Comparison of ENCODE assay signal across 28 mouse cellular contexts in the genomic region with DNA sequence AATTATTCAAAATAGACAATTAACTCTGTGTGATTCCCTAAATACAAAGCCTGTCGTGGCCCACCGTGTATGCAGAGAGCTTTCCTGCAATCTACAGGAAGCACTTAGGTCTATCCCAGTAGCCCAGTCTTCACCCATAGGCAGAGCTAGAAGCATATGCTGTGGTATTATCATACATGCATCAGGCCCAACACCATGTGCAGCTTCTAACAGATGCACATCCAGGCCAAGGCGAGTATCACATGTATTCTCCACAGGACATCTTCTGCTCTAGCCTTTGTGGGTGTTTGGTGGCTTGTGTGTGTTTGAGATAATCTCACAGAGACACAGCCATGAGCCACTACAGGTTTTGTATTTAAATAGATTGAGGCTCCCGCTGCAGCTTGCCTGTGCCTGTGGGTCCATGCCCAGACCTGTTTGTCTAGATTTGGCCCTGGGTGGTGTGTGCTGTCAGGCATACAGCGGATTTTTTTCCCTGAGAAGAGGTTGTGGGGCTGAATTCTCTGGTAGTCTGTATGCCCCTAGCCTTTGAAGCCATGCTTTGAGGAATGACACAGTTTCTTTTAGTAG. TPM values are rescaled to one million over a fixed set of nuclear protein-coding genes. Genes with fewer than 3 reads are reported as not detected.
DNase-seq lines count a peak whose midpoint lies in the region; ATAC-seq and TF ChIP-seq lines count a peak whose summit lies in the region.
"Had no signal": no experiment of that assay in that cellular context is flagged by ENCODE, and none has a peak within 500 bp of the region (broad histone marks: within the 10 kb centered on the region; RNA-seq: fewer than 3 reads in every experiment).

No protein-coding gene starts in this region.

- no peak for TF ChIP-seq POLR2A in brain, embryonic 14.5 days (IDR thresholded peaks at IDR 0.05; ENCODE audit: borderline replicate concordance, extremely low read depth, insufficient read depth, insufficient read length, poor library complexity, severe bottlenecking)

- no peak overlapping the region for H3K4me2 ChIP-seq in forebrain, postnatal 0 days (ENCODE audit: low read depth)
- no peak overlapping the region for H3K4me2 ChIP-seq in forebrain, embryonic 15.5 days (replicated peaks)
- H3K4me2 ChIP-seq in liver, embryonic 11.5 days, result no peak overlapping the region
- H3K4me2 ChIP-seq in neural tube, embryonic 15.5 days, result no peak overlapping the region
- no peak overlapping the region for H3K4me2 ChIP-seq in midbrain, embryonic 16.5 days (ENCODE audit: low read length)
- H3K4me2 ChIP-seq: forebrain, embryonic 13.5 days; heart, embryonic 11.5 days; limb, embryonic 15.5 days; midbrain, embryonic 11.5 days; neural tube, embryonic 12.5 days had no signal

- no peak for DNase-seq in forebrain, postnatal 0 days
- peak; percentile 15 for DNase-seq in brain, embryonic 14.5 days (ENCODE audit: low read depth)
- no peak for DNase-seq in liver, embryonic 11.5 days (ENCODE audit: low spot score)
- DNase-seq in frontal cortex, postnatal 25 days (ENCODE audit: low spot score in 2 of 2), result no peak
- DNase-seq: adrenal gland, postnatal 36 days; cerebellum, adult 2 months; cerebellum, postnatal 36 days; heart, postnatal 10 days; kidney, adult 11 months; kidney, postnatal 14 days; lung, postnatal 10 days; right cerebral cortex, adult 18-20 months; thymus, postnatal 4 days had no signal

- no peaks in the 10 kb centered on the region for H3K36me3 ChIP-seq in forebrain, postnatal 0 days (ENCODE audit: insufficient read depth)
- no peaks in the 10 kb centered on the region for H3K36me3 ChIP-seq in forebrain, embryonic 15.5 days
- no peaks in the 10 kb centered on the region for H3K36me3 ChIP-seq in liver, embryonic 11.5 days (ENCODE audit: control insufficient read depth, insufficient read depth, low read length)
- H3K36me3 ChIP-seq in neural tube, embryonic 15.5 days, result no peaks in the 10 kb centered on the region
- H3K36me3 ChIP-seq in midbrain, embryonic 16.5 days (ENCODE audit: control insufficient read depth, insufficient read depth, low read length), result no peaks in the 10 kb centered on the region
- H3K36me3 ChIP-seq: limb, embryonic 15.5 days; neural tube, embryonic 12.5 days had no signal

- no peaks in the 10 kb centered on the region for H3K4me1 ChIP-seq in forebrain, postnatal 0 days (ENCODE audit: insufficient read depth)
- no peaks in the 10 kb centered on the region for H3K4me1 ChIP-seq in forebrain, embryonic 15.5 days
- no peaks in the 10 kb centered on the region for H3K4me1 ChIP-seq in liver, embryonic 11.5 days (replicated peaks; ENCODE audit: control insufficient read depth, insufficient read depth, low read length)
- no peaks in the 10 kb centered on the region for H3K4me1 ChIP-seq in neural tube, embryonic 15.5 days
- no peaks in the 10 kb centered on the region for H3K4me1 ChIP-seq in midbrain, embryonic 16.5 days (ENCODE audit: control insufficient read depth, insufficient read depth, low read length)
- H3K4me1 ChIP-seq: limb, embryonic 15.5 days; neural tube, embryonic 12.5 days had no signal

- TF ChIP-seq CTCF in forebrain, postnatal 0 days (IDR thresholded peaks at IDR 0.05; ENCODE audit: low read depth), result no peak
- TF ChIP-seq CTCF in brain, embryonic 14.5 days (IDR thresholded peaks at IDR 0.05; ENCODE audit: borderline replicate concordance, extremely low read depth, insufficient read depth, insufficient read length), result no peak

- no peak overlapping the region for H3K9ac ChIP-seq in forebrain, postnatal 0 days
- H3K9ac ChIP-seq in forebrain, embryonic 15.5 days (replicated peaks), result no peak overlapping the region
- no peak overlapping the region for H3K9ac ChIP-seq in liver, embryonic 11.5 days (ENCODE audit: low read depth, low read length)
- no peak overlapping the region for H3K9ac ChIP-seq in neural tube, embryonic 15.5 days (replicated peaks)
- H3K9ac ChIP-seq in midbrain, embryonic 16.5 days (ENCODE audit: low read depth, low read length), result no peak overlapping the region
- H3K9ac ChIP-seq: forebrain, embryonic 13.5 days; limb, embryonic 15.5 days; neural tube, embryonic 12.5 days had no signal

- no peak overlapping the region for H3K4me3 ChIP-seq in forebrain, postnatal 0 days (ENCODE audit: low read depth, low read length)
- H3K4me3 ChIP-seq in forebrain, embryonic 15.5 days, result no peak overlapping the region
- no peak overlapping the region for H3K4me3 ChIP-seq in liver, embryonic 11.5 days (ENCODE audit: low read depth, low read length)
- no peak overlapping the region for H3K4me3 ChIP-seq in neural tube, embryonic 15.5 days (replicated peaks)
- no peak overlapping the region for H3K4me3 ChIP-seq in midbrain, embryonic 16.5 days (ENCODE audit: low read depth, low read length)
- H3K4me3 ChIP-seq: erythroblast, embryonic 14.5 days; forebrain, embryonic 13.5 days; layer of hippocampus, adult 2 months; limb, embryonic 15.5 days; neural tube, embryonic 12.5 days had no signal

- peak; percentile 29; the same call in 1 of the 2 replicates for ATAC-seq in forebrain, postnatal 0 days
- no peak for ATAC-seq in forebrain, embryonic 15.5 days (replicated peaks)
- peak; percentile 88 for ATAC-seq in liver, embryonic 11.5 days (replicated peaks; ENCODE audit: low FRiP score)
- ATAC-seq in megakaryocyte progenitor cell, adult 5-6 weeks (replicated peaks; ENCODE audit: poor library complexity), result peak; percentile 98
- no peak for ATAC-seq in neural tube, embryonic 15.5 days (ENCODE audit: low FRiP score)
- ATAC-seq in midbrain, embryonic 16.5 days, result no peak
- ATAC-seq: forebrain, embryonic 13.5 days had no signal

- H3K9me3 ChIP-seq in forebrain, postnatal 0 days (ENCODE audit: low read length), result no peaks in the 10 kb centered on the region
- H3K9me3 ChIP-seq in forebrain, embryonic 15.5 days, result no peaks in the 10 kb centered on the region
- H3K9me3 ChIP-seq in liver, embryonic 11.5 days (ENCODE audit: control insufficient read depth, low read length), result no peaks in the 10 kb centered on the region
- H3K9me3 ChIP-seq in neural tube, embryonic 15.5 days (replicated peaks), result no peaks in the 10 kb centered on the region
- no peaks in the 10 kb centered on the region for H3K9me3 ChIP-seq in midbrain, embryonic 16.5 days (replicated peaks; ENCODE audit: control insufficient read depth, low read length, poor library complexity, severe bottlenecking)
- H3K9me3 ChIP-seq: forebrain, embryonic 13.5 days; limb, embryonic 15.5 days; neural tube, embryonic 12.5 days had no signal

- 50% methylated on average over 5 of the region's 5 CpGs for WGBS in forebrain, postnatal 0 days
- 54% methylated on average over 5 of the region's 5 CpGs for WGBS in forebrain, embryonic 15.5 days
- WGBS in liver, embryonic 11.5 days, result 37% methylated on average over 5 of the region's 5 CpGs
- WGBS in neural tube, embryonic 15.5 days, result 51% methylated on average over 5 of the region's 5 CpGs
- 56% methylated on average over 5 of the region's 5 CpGs for WGBS in midbrain, embryonic 16.5 days

- no peak overlapping the region for H3K27ac ChIP-seq in forebrain, postnatal 0 days (ENCODE audit: low read depth, low read length)
- no peak overlapping the region for H3K27ac ChIP-seq in forebrain, embryonic 15.5 days (replicated peaks)
- H3K27ac ChIP-seq in liver, embryonic 11.5 days (ENCODE audit: low read depth, low read length), result no peak overlapping the region
- H3K27ac ChIP-seq in neural tube, embryonic 15.5 days (replicated peaks), result no peak overlapping the region
- no peak overlapping the region for H3K27ac ChIP-seq in midbrain, embryonic 16.5 days (ENCODE audit: low read length)
- H3K27ac ChIP-seq: forebrain, embryonic 13.5 days; layer of hippocampus, adult 2 months; limb, embryonic 15.5 days; neural tube, embryonic 12.5 days had no signal

- H3K27me3 ChIP-seq in forebrain, postnatal 0 days (ENCODE audit: insufficient read depth, low read length), result no peaks in the 10 kb centered on the region
- H3K27me3 ChIP-seq in forebrain, embryonic 15.5 days, result no peaks in the 10 kb centered on the region
- peaks cover 7% of the 10 kb centered on the region; the same call in 1 of the 2 replicates for H3K27me3 ChIP-seq in liver, embryonic 11.5 days (replicated peaks; ENCODE audit: control insufficient read depth, insufficient read depth, low read length)
- no peaks in the 10 kb centered on the region for H3K27me3 ChIP-seq in neural tube, embryonic 15.5 days (replicated peaks)
- no peaks in the 10 kb centered on the region for H3K27me3 ChIP-seq in midbrain, embryonic 16.5 days (ENCODE audit: control insufficient read depth, insufficient read depth, low read depth, low read length)
- H3K27me3 ChIP-seq: forebrain, embryonic 13.5 days; limb, embryonic 15.5 days; neural tube, embryonic 12.5 days had no signal

RNA-seq across cellular contexts. Expression of a gene that starts 12.0 kb away (rescaled TPM):
- total RNA-seq in forebrain, postnatal 0 days (2014; rRNA removed), result 1.3 TPM in 2 replicates
- 1.9 and 2.2 TPM in 2 replicates for polyA plus RNA-seq in forebrain, postnatal 0 days (2015; fragmentation: Nextera tagmentation; extraction: Ambion mirVana)
- 0.89 and 0.90 TPM in 2 replicates for polyA plus RNA-seq in forebrain, embryonic 15.5 days (2015; fragmentation: Nextera tagmentation; extraction: Ambion mirVana)
- 1.2 and 1.5 TPM in 2 replicates for polyA plus RNA-seq in brain, embryonic 14.5 days (2012; rRNA removed)
- polyA plus RNA-seq in liver, embryonic 11.5 days (2014; fragmentation: Nextera tagmentation; extraction: Ambion mirVana), result not detected in 2 replicates
- total RNA-seq in megakaryocyte progenitor cell, adult 5-6 weeks (2015), result not detected in 2 replicates
- total RNA-seq in megakaryocyte progenitor cell, adult 5-6 weeks (2017), result not detected in 2 replicates
- polyA plus RNA-seq in neural tube, embryonic 15.5 days (2015; fragmentation: Nextera tagmentation; extraction: Ambion mirVana), result 1.2 and 2.3 TPM in 2 replicates
- 0.36 and 1.4 TPM in 2 replicates for polyA plus RNA-seq in midbrain, embryonic 16.5 days (2015; fragmentation: Nextera tagmentation; extraction: Ambion mirVana)
- polyA plus RNA-seq: erythroblast, embryonic 14.5 days had no signal

RNA-seq across cellular contexts. Expression of a gene that starts 38.4 kb away (rescaled TPM):
- total RNA-seq in forebrain, postnatal 0 days (2014; rRNA removed), result 71.5 and 81.7 TPM in 2 replicates
- 77.6 and 87.5 TPM in 2 replicates for polyA plus RNA-seq in forebrain, postnatal 0 days (2015; fragmentation: Nextera tagmentation; extraction: Ambion mirVana)
- polyA plus RNA-seq in forebrain, embryonic 15.5 days (2015; fragmentation: Nextera tagmentation; extraction: Ambion mirVana), result 93.5 and 98.5 TPM in 2 replicates
- 52.7 and 79.7 TPM in 2 replicates for polyA plus RNA-seq in brain, embryonic 14.5 days (2012; rRNA removed)
- 151 and 152 TPM in 2 replicates for polyA plus RNA-seq in liver, embryonic 11.5 days (2014; fragmentation: Nextera tagmentation; extraction: Ambion mirVana)
- 79.1 and 84.7 TPM in 2 replicates for total RNA-seq in megakaryocyte progenitor cell, adult 5-6 weeks (2015)
- total RNA-seq in megakaryocyte progenitor cell, adult 5-6 weeks (2017), result 160 and 176 TPM in 2 replicates
- 93.4 and 101 TPM in 2 replicates for polyA plus RNA-seq in neural tube, embryonic 15.5 days (2015; fragmentation: Nextera tagmentation; extraction: Ambion mirVana)
- 86.6 and 92.5 TPM in 2 replicates for polyA plus RNA-seq in midbrain, embryonic 16.5 days (2015; fragmentation: Nextera tagmentation; extraction: Ambion mirVana)

RNA-seq across cellular contexts. Expression of a gene that starts 47.7 kb away (rescaled TPM):
- not detected in 2 replicates for total RNA-seq in forebrain, postnatal 0 days (2014; rRNA removed)
- polyA plus RNA-seq in forebrain, postnatal 0 days (2015; fragmentation: Nextera tagmentation; extraction: Ambion mirVana), result not detected in 2 replicates
- not detected in 2 replicates for polyA plus RNA-seq in forebrain, embryonic 15.5 days (2015; fragmentation: Nextera tagmentation; extraction: Ambion mirVana)
- 0.16 and 0.85 TPM in 2 replicates for polyA plus RNA-seq in brain, embryonic 14.5 days (2012; rRNA removed)
- polyA plus RNA-seq in liver, embryonic 11.5 days (2014; fragmentation: Nextera tagmentation; extraction: Ambion mirVana), result 0.55 and 0.62 TPM in 2 replicates
- total RNA-seq in megakaryocyte progenitor cell, adult 5-6 weeks (2015), result not detected in 2 replicates
- total RNA-seq in megakaryocyte progenitor cell, adult 5-6 weeks (2017), result not detected in 2 replicates
- polyA plus RNA-seq in neural tube, embryonic 15.5 days (2015; fragmentation: Nextera tagmentation; extraction: Ambion mirVana), result 1.2 and 1.5 TPM in 2 replicates
- not detected in 2 replicates for polyA plus RNA-seq in midbrain, embryonic 16.5 days (2015; fragmentation: Nextera tagmentation; extraction: Ambion mirVana)
- total RNA-seq: adrenal gland, postnatal 36 days; heart, postnatal 10 days; layer of hippocampus, adult 2 months; left cerebral cortex, adult 18-20 months; left cerebral cortex, postnatal 36 days had no signal
- polyA plus RNA-seq: cerebellum, adult 2 months; erythroblast, embryonic 14.5 days; forebrain, embryonic 13.5 days; midbrain, embryonic 11.5 days; small intestine, adult 2 months; stomach, embryonic 14.5 days had no signal

Comparison
In these comparisons a context has a peak if more than half of its experiments do, and no peak if none do; other contexts are left out.
1. ATAC-seq: peak in forebrain, postnatal 0 days (single experiment), liver, embryonic 11.5 days (single experiment) and megakaryocyte progenitor cell, adult 5-6 weeks (single experiment); none in forebrain, embryonic 15.5 days (single experiment), neural tube, embryonic 15.5 days (single experiment) and midbrain, embryonic 16.5 days (single experiment).